Mouse (Mus musculus): Measurements from ENCODE around the gene Efnb3. TPM values are rescaled to one million over a fixed set of nuclear protein-coding genes. Genes with fewer than 3 reads are reported as not detected.

The Efnb3 gene
- polyA plus RNA-seq, 1 experiment from 2014 or later = 67.2 TPM

DNA sequence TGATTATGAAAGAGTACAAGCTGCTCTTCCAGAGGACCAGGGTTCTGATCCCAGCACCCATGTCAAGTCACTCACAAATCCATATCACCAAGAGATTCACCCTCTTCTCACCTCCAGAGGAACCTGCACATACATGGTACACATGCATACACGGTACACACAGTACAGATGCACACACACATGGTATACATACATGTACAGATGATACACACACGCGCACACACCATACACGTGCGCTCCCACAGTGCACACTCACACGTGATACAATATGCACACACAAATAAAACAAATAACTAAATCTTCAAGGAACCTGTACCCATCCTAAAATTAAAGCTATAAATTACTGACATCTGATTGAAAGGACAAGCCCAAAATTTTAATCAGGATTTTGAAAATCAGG, 34.8 kb upstream of the Efnb3 start:
- DNase-seq (ENCODE audit: low spot score) = no peak
- no peak overlapping the region for H3K4me3 ChIP-seq
- peaks cover 12% of the 10 kb centered on the region for H3K4me1 ChIP-seq (replicated peaks)
- 97% methylated on average over 6 of the region's 6 CpGs for WGBS
- H3K27ac ChIP-seq = no peak overlapping the region
- no peaks in the 10 kb centered on the region for H3K27me3 ChIP-seq (ENCODE audit: insufficient read depth, poor library complexity, severe bottlenecking)
- H3K9me3 ChIP-seq = no peaks in the 10 kb centered on the region
- H3K36me3 ChIP-seq = peaks cover 56% of the 10 kb centered on the region

DNA sequence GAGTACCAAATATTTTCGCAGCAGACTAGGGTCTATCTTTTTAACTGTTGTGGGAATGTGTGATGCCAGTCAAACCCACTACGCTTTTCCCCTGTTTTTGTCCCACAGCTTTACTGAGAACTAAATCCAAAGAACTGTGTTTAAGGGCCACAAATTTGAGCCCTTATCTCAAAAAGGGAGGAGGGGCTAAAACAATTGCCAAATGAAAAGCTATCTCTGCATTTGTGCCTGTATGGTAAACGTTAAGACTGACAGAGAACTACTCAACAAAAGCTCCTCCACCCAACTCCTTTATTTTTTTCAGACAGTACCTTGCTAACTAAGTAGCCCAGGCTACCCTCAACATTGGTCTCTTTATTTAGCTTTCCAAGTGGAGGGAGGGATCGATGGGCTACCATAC, 32.8 kb upstream of the Efnb3 start:
- DNase-seq (ENCODE audit: low spot score) = no peak
- no peaks in the 10 kb centered on the region for H3K27me3 ChIP-seq (ENCODE audit: insufficient read depth, poor library complexity, severe bottlenecking)
- H3K36me3 ChIP-seq = peaks cover 77% of the 10 kb centered on the region
- H3K4me1 ChIP-seq (replicated peaks) = 0 out of 2 replicates have a peak, but pooled peaks cover 2% of the 10 kb centered on the region
- H3K27ac ChIP-seq = no peak overlapping the region
- H3K4me3 ChIP-seq = no peak overlapping the region
- WGBS = 89% methylated on average over 4 of the region's 4 CpGs
- no peaks in the 10 kb centered on the region for H3K9me3 ChIP-seq

DNA sequence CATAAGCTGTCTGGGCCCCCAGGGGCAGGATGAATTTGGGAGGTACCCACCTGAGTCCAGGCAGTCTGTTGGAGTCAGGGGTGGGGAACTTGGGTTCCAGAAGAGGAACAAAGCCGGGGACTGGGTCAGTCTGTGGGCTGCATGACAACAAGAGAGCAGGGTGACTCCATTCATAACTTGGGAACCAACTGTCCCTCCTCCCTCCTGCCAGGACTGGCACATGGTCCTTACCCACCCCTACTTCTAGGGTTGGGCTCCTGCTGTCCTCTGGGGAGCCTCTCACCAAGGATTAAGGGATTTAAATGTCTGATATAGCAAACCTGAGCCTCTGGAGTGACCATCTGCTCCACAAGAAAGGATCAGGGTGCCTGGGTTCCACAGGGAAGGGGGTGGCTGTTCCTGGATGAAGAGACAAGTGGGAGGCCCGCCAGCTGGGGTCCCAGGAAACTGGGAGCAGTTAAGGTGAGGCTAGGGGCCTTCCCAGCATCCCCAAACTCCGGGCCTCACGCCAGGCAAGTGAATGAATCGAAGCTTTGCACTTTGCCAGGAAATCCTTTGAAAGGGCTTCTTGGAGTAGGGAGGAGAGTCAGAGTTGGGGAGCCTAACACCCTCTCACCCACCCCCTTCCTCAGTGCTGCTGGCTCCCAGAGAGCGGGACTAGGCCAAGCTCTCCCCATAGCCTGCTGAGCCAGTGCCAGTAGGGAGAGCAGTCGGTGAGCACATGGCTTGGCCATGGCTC, 32.1 kb upstream of the Efnb3 start:
- no peaks in the 10 kb centered on the region for H3K9me3 ChIP-seq
- WGBS = 83% methylated on average over 7 of the region's 7 CpGs
- H3K27me3 ChIP-seq (ENCODE audit: insufficient read depth, poor library complexity, severe bottlenecking) = no peaks in the 10 kb centered on the region
- H3K36me3 ChIP-seq = peaks cover 84% of the 10 kb centered on the region
- no peak overlapping the region for H3K4me3 ChIP-seq
- 0 out of 2 replicates have a peak overlapping the region, but pooled peaks have one; percentile 29 for H3K27ac ChIP-seq
- 0 out of 2 replicates have a peak, but pooled peaks cover 2% of the 10 kb centered on the region for H3K4me1 ChIP-seq (replicated peaks)
- no peak for DNase-seq (ENCODE audit: low spot score)

DNA sequence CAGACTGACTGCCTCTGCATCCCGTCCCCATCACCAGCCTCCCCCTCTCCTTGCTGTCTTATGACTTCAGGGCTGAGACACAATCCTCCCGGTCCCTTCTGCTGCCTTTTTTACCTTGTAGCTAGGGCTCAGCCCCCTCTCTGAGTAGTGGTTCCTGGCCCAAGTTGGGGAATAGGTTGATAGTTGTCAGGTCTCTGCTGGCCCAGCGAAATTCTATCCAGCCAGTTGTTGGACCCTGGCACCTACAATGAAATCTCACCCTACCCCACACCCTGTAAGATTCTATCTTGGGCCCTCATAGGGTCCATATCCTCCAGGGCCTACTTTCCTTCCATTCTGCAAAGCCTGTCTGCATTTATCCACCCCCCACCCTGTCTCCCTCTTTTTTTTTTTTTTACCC, 31.4 kb upstream of the Efnb3 start:
- no peak for DNase-seq (ENCODE audit: low spot score)
- Histone ChIP-seq H3K4me1 (replicated peaks) (0 out of 2 replicates have a peak, but pooled peaks cover 2% of the 10 kb centered on the region), H3K9me3 (no peaks in the 10 kb centered on the region), H3K27me3 (ENCODE audit: insufficient read depth, poor library complexity, severe bottlenecking) (no peaks in the 10 kb centered on the region), H3K4me3 (no peak overlapping the region), H3K36me3 (peaks cover 90% of the 10 kb centered on the region), H3K27ac (no peak overlapping the region)
- 83% methylated on average over 3 of the region's 3 CpGs for WGBS

DNA sequence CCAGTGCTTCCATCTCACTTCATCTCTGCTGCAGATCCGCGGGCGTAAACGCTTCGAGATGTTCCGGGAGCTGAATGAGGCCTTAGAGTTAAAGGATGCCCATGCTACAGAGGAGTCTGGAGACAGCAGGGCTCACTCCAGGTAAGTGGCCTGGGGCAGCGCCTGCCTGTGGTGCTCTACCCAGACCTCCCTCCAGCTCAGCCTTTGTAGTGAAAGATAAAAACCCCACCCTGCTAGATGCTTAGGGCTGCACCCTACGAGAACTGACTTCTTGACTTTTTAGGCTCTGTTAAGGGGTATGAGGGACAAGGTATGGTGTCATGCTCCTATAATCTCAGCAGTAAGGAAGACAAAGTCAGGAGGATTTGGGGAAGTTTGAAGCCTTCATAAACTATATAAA, 30.6 kb upstream of the Efnb3 start:
- Histone ChIP-seq H3K4me3 (no peak overlapping the region), H3K27ac (no peak overlapping the region), H3K4me1 (replicated peaks) (0 out of 2 replicates have a peak, but pooled peaks cover 2% of the 10 kb centered on the region), H3K36me3 (peaks cover 95% of the 10 kb centered on the region), H3K9me3 (no peaks in the 10 kb centered on the region), H3K27me3 (ENCODE audit: insufficient read depth, poor library complexity, severe bottlenecking) (no peaks in the 10 kb centered on the region)
- DNase-seq (ENCODE audit: low spot score) = no peak
- WGBS = 91% methylated on average over 8 of the region's 8 CpGs

DNA sequence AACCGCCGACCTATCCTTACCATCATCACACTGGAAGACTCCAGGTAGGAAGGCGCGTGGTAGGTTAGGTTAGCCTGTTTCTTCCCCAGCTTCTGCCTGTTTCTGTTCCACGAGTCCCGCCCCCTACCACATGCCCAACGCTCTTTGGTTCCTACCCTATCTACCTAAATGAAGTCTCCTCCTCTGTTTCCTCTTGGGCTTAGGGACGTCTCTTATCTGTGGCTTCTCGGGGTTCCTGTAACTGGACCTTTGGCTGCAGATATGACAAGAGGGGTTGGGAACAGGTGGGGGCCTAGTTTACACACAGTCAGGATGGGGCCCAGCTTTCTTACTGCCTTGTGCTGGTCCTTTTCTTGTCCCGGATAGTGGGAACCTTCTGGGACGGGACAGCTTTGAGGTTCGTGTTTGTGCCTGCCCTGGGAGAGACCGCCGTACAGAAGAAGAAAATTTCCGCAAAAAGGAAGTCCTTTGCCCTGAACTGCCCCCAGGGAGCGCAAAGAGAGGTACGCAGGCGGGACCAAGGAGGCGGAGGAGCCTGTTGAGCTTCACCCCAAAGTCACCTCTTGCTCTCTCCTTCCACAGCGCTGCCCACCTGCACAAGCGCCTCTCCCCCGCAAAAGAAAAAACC, 29.3 kb upstream of the Efnb3 start:
- Histone ChIP-seq H3K36me3 (peaks cover 90% of the 10 kb centered on the region), H3K27ac (no peak overlapping the region), H3K27me3 (ENCODE audit: insufficient read depth, poor library complexity, severe bottlenecking) (no peaks in the 10 kb centered on the region), H3K4me1 (replicated peaks) (0 out of 2 replicates have a peak, but pooled peaks cover 2% of the 10 kb centered on the region), H3K4me3 (no peak overlapping the region), H3K9me3 (no peaks in the 10 kb centered on the region)
- no peak for DNase-seq (ENCODE audit: low spot score)
- 94% methylated on average over 22 of the region's 22 CpGs for WGBS

DNA sequence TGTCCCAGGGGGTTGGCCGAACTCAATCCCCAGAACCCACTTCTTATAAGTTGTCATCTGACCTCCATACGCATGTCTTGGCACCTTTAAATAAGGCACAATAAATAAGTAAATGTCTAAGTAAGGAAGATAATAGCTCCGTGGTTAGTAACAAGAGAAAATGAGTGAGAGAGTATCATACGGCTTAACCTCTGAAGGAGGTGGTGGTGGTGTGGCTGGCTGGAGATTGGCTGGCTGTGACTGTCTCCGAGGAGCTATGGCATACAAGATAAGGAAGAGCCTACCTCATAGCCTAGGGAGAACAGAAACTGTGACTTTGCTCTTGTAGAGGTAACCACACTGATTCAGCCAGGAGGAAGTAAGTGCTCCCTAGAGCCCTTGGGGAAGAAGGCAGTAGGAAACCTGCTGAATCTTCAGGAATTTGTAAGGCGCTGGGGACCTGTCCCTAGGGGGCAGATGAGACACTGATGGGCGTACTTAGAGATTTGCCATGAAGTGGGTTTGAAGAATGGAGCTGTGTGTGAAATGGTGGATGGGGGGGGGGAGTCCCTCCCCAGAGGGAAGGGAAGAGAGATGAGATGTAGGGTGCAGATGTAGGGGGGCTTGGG, 25.8 kb upstream of the Efnb3 start:
- no peaks in the 10 kb centered on the region for H3K27me3 ChIP-seq (ENCODE audit: insufficient read depth, poor library complexity, severe bottlenecking)
- peaks cover 73% of the 10 kb centered on the region for H3K36me3 ChIP-seq
- H3K4me3 ChIP-seq = no peak overlapping the region
- WGBS = 85% methylated on average over 7 of the region's 7 CpGs
- no peak for DNase-seq (ENCODE audit: low spot score)
- no peaks in the 10 kb centered on the region for H3K9me3 ChIP-seq
- H3K4me1 ChIP-seq (replicated peaks) = peaks cover 14% of the 10 kb centered on the region
- H3K27ac ChIP-seq = no peak overlapping the region

DNA sequence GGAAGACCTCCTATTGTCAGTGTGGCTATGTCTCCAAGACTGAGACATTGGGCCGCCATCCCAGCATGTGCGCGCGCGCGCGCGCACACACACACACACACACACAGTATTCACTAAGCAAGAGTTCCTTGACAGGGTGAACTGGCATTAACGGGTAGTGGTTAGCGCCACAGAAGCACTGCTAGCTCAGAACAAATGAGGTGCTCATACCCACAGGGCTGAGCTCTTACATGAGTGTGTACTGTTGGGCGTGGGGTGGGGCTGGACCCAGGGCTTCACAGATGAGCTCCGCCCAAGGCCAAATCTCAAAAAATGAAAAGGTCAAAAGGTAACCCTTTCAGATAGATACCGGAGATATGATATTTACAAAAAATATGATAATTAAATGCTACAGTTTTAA, 24.9 kb upstream of the Efnb3 start:
- H3K4me3 ChIP-seq = no peak overlapping the region
- H3K4me1 ChIP-seq (replicated peaks) = peaks cover 16% of the 10 kb centered on the region
- H3K36me3 ChIP-seq = peaks cover 64% of the 10 kb centered on the region
- 97% methylated on average over 13 of the region's 13 CpGs for WGBS
- DNase-seq (ENCODE audit: low spot score) = no peak
- no peaks in the 10 kb centered on the region for H3K27me3 ChIP-seq (ENCODE audit: insufficient read depth, poor library complexity, severe bottlenecking)
- no peaks in the 10 kb centered on the region for H3K9me3 ChIP-seq
- H3K27ac ChIP-seq = no peak overlapping the region

DNA sequence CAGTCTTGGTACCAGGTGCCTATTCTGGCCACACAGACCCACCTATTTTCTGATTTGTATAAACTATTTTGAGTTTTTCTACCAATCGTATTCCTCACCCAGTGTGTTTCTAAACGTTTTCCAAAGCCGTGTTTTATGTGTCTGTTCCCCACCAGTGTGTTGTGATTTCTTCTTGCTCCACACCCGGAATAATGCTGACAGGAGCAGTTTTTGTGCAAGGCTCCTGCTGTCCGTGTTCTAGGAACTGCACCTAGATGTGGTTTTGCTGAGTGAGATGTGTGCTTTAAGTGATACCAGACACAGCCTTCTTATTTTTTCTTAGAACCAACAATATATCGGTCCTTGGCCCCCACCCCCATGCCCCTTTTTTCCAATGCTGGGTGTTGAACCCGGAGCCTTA, 24.0 kb upstream of the Efnb3 start:
- peaks cover 55% of the 10 kb centered on the region for H3K36me3 ChIP-seq
- peaks cover 22% of the 10 kb centered on the region for H3K4me1 ChIP-seq (replicated peaks)
- 91% methylated on average over 7 of the region's 7 CpGs for WGBS

DNA sequence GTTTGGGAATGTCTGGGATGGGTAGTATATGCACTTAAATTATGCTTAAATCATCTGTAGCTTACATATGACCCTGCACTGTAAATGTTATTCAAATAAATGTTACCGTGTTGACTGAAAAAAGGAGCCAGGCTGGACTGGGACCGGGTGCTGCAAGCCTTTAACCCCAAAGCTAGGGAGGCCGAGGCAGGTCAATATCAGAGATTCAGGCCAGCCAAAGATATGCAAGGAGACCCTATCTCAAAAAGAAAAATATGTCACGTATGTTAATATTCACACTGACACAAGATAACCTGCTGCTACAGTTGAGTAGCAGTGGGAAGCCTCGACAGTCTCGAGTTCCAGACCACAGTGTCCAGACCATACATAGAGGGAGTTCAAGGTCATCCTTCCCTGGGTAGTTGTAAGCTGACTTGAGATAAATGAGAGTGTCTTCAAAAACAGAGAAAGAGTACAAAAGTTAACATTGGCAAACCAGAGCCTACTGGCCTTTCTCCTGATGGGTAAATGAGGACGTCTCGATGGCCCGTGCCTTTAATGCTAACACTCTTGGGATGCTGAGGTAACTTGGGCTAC, 22.3 kb upstream of the Efnb3 start:
- peak overlapping the region; percentile 95 for H3K27ac ChIP-seq
- H3K27me3 ChIP-seq (ENCODE audit: insufficient read depth, poor library complexity, severe bottlenecking) = no peaks in the 10 kb centered on the region
- H3K4me1 ChIP-seq (replicated peaks) = peaks cover 37% of the 10 kb centered on the region
- peak overlapping the region; percentile 92 for H3K4me3 ChIP-seq
- 64% methylated on average over 9 of the region's 9 CpGs for WGBS
- no peaks in the 10 kb centered on the region for H3K9me3 ChIP-seq
- H3K36me3 ChIP-seq = peaks cover 40% of the 10 kb centered on the region
- no peak for DNase-seq (ENCODE audit: low spot score)

More for the DNA sequence above, 24.0 kb upstream of the Efnb3 start:
- H3K27ac ChIP-seq = no peak overlapping the region
- no peak overlapping the region for H3K4me3 ChIP-seq
- no peak for DNase-seq (ENCODE audit: low spot score)
- no peaks in the 10 kb centered on the region for H3K27me3 ChIP-seq (ENCODE audit: insufficient read depth, poor library complexity, severe bottlenecking)
- H3K9me3 ChIP-seq = no peaks in the 10 kb centered on the region

DNA sequence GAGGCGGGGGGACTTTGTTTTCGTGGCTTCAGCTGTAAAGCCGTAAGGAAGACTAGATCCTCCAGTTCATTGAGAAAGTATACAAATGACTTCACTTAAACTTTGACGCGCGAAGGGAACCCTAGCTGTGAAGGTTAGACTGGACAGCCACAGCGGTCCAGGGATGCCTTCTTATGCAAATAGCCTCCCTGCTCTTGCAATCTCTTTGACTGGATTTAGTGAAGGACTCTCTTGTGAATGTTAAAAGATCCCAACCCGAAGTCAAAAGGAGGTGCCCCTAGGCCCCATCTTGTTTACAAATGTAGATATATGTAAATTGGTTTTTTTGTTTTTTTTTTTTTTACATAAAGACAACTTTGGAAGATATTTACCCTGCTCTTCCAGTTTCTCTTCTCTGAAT, 21.8 kb upstream of the Efnb3 start:
- H3K27ac ChIP-seq = peak overlapping the region; percentile 95
- peaks cover 40% of the 10 kb centered on the region for H3K36me3 ChIP-seq
- peak overlapping the region; percentile 92 for H3K4me3 ChIP-seq
- no peaks in the 10 kb centered on the region for H3K9me3 ChIP-seq
- H3K4me1 ChIP-seq (replicated peaks) = peaks cover 42% of the 10 kb centered on the region
- DNase-seq (ENCODE audit: low spot score) = no peak
- no peaks in the 10 kb centered on the region for H3K27me3 ChIP-seq (ENCODE audit: insufficient read depth, poor library complexity, severe bottlenecking)
- WGBS = under 1% methylated on average over 8 of the region's 8 CpGs

DNA sequence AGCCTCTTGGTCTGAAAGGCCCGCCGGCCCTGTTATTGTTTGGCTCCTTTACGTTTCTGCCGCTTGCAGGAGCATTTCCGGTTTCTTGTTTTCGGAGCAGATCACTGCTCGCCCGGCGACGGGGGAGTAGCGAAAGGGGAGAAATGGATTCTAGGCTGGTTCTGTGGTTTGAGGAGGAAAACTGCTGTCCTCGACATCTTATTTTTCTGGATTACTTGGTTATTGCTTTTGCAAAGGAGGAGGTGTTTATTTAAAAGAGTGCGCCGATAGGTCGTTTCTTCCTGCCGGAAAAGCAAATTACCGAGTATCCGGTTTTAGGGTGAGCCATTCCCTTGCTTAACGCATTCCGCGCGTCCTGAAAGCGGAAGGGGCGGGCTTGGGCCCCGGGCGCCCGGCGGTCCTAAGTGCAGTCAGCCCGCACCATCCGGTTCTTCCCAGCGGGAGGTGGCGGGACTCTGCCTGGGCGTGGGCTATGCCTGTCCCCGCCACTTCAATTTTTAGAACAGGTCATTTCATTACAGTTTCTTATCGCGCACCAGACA, 21.2 kb upstream of the Efnb3 start:
- H3K27ac ChIP-seq = peak overlapping the region; percentile 95
- H3K36me3 ChIP-seq = peaks cover 40% of the 10 kb centered on the region
- under 1% methylated on average over 36 of the region's 36 CpGs for WGBS
- peak; percentile 93 for DNase-seq (ENCODE audit: low spot score)
- H3K9me3 ChIP-seq = no peaks in the 10 kb centered on the region
- H3K4me3 ChIP-seq = peak overlapping the region; percentile 92
- H3K4me1 ChIP-seq (replicated peaks) = peaks cover 48% of the 10 kb centered on the region
- H3K27me3 ChIP-seq (ENCODE audit: insufficient read depth, poor library complexity, severe bottlenecking) = no peaks in the 10 kb centered on the region
